Mouse (Mus musculus): Measurements from ENCODE around the gene Pik3ap1. TPM values are rescaled to one million over a fixed set of nuclear protein-coding genes. Genes with fewer than 3 reads are reported as not detected.

The Pik3ap1 gene
- polyA plus RNA-seq, 2 experiments, result 1.8 to 3.1 TPM

GRCm38 (mm10) chr19:41387262-41387661, 2.4 kb upstream of the Pik3ap1 start:
- Histone ChIP-seq H3K4me3 (replicated peaks; ENCODE audit: low read length) (no peak overlapping the region), H3K4me1 (ENCODE audit: control insufficient read depth, insufficient read depth, low read length) (peaks cover 5% of the 10 kb centered on the region), H3K9me3 (ENCODE audit: control insufficient read depth, low read length) (no peaks in the 10 kb centered on the region), H3K9ac (ENCODE audit: low read depth, low read length, severe bottlenecking) (no peak overlapping the region), H3K27ac (replicated peaks; ENCODE audit: low read depth, low read length) (no peak overlapping the region), H3K36me3 (ENCODE audit: control insufficient read depth, insufficient read depth, low read length) (no peaks in the 10 kb centered on the region), H3K27me3 (ENCODE audit: control insufficient read depth, insufficient read depth, low read length) (peaks cover 11% of the 10 kb centered on the region), H3K4me2 (replicated peaks; ENCODE audit: low read depth, low read length, severe bottlenecking) (no peak overlapping the region)
- TF ChIP-seq POLR2A (IDR thresholded peaks at IDR 0.05; ENCODE audit: borderline replicate concordance, extremely low read depth, insufficient read depth, insufficient read length), result no peak
- no peak for DNase-seq (ENCODE audit: low spot score)
- ATAC-seq (ENCODE audit: low FRiP score, low read depth), result no peak
- WGBS, result 92% methylated on average over 2 of the region's 2 CpGs

DNA sequence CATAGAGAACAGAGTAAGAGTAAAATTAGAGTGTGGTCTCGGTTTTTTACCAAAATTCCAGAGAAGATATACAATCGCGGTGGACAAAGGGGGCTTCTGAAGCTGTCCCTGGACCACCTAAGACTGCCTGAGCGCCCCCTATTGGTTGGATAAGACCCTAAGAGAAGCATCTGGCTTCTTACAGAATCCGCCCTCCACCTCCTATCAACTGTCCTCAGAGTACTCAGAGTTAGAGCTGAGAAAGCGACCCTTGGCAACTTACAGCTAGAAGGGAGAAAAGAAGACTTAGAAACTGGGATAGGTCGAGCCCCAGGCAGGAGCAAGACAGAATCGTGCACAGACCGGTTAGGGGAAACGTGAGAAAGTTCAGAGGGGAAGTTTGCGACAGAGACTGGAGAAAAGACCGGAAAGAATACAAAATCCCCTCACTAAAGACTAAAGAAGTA, 473 bp downstream of the Pik3ap1 start:
- Histone ChIP-seq H3K4me2 (replicated peaks; ENCODE audit: low read depth, low read length, severe bottlenecking) (peak overlapping the region; percentile 95), H3K9ac (ENCODE audit: low read depth, low read length, severe bottlenecking) (peak overlapping the region; percentile 44), H3K9me3 (ENCODE audit: control insufficient read depth, low read length) (no peaks in the 10 kb centered on the region), H3K4me1 (ENCODE audit: control insufficient read depth, insufficient read depth, low read length) (peaks cover 5% of the 10 kb centered on the region), H3K27me3 (ENCODE audit: control insufficient read depth, insufficient read depth, low read length) (peaks cover 11% of the 10 kb centered on the region), H3K4me3 (replicated peaks; ENCODE audit: low read length) (peak overlapping the region; percentile 48), H3K27ac (replicated peaks; ENCODE audit: low read depth, low read length) (no peak overlapping the region), H3K36me3 (ENCODE audit: control insufficient read depth, insufficient read depth, low read length) (no peaks in the 10 kb centered on the region)
- DNase-seq (ENCODE audit: low spot score) (peak; percentile 38), ATAC-seq (ENCODE audit: low FRiP score, low read depth) (no peak)
- 15% methylated on average over 12 of the region's 12 CpGs for WGBS
- no peak for TF ChIP-seq POLR2A (IDR thresholded peaks at IDR 0.05; ENCODE audit: borderline replicate concordance, extremely low read depth, insufficient read depth, insufficient read length)

- 84% methylated on average over 3 of the region's 3 CpGs for WGBS
- no peak for ATAC-seq (ENCODE audit: low FRiP score, low read depth)
- H3K27ac ChIP-seq (replicated peaks; ENCODE audit: low read depth, low read length), result no peak overlapping the region
Measured at GRCm38 (mm10) chr19:41382391-41382978, 2.4 kb downstream of the Pik3ap1 start.

DNA sequence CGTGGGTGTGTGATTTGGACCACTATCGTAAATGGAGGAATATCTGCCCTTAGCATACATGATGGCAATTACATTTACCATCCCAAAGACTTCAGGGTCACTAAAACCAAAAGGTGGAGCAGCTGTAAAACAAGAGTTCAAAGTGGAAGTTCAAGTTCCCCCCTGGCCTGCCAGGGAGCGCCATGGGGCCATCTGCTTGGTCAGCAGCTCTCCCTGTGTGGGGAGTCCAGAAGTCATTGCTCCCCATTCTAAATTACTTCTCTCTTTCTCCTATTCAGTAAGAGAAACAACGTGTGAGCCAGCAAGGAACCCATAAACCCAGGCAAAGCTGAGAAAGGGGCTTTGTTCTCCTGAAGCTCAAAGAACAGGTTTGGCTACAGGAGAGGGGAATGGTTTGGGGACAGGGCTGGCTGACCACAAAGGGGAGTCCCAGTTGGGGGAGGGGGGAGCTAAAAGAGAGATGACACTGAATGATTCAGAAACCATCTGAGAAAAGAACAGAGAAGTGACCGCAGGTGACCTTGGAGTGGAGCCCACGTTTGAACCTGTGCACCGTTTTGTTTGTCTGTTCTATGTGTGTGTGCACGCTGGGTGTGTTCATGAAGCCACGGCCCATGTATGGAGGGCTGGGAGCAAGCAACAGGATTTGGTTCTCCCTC, 3.2 kb downstream of the Pik3ap1 start:
- no peak for ATAC-seq (ENCODE audit: low FRiP score, low read depth)
- Histone ChIP-seq H3K4me3 (replicated peaks; ENCODE audit: low read length) (no peak overlapping the region), H3K27me3 (ENCODE audit: control insufficient read depth, insufficient read depth, low read length) (peaks cover 11% of the 10 kb centered on the region), H3K36me3 (ENCODE audit: control insufficient read depth, insufficient read depth, low read length) (no peaks in the 10 kb centered on the region), H3K4me1 (ENCODE audit: control insufficient read depth, insufficient read depth, low read length) (peaks cover 5% of the 10 kb centered on the region), H3K27ac (replicated peaks; ENCODE audit: low read depth, low read length) (no peak overlapping the region), H3K9me3 (ENCODE audit: control insufficient read depth, low read length) (no peaks in the 10 kb centered on the region), H3K9ac (ENCODE audit: low read depth, low read length, severe bottlenecking) (no peak overlapping the region), H3K4me2 (replicated peaks; ENCODE audit: low read depth, low read length, severe bottlenecking) (no peak overlapping the region)
- 53% methylated on average over 9 of the region's 9 CpGs for whole genome bisulfite sequencing
- DNase-seq (ENCODE audit: low spot score), result no peak
- TF ChIP-seq POLR2A (IDR thresholded peaks at IDR 0.05; ENCODE audit: borderline replicate concordance, extremely low read depth, insufficient read depth, insufficient read length), result no peak

More at GRCm38 (mm10) chr19:41382391-41382978, 2.4 kb downstream of the Pik3ap1 start:
- Histone ChIP-seq H3K36me3 (ENCODE audit: control insufficient read depth, insufficient read depth, low read length) (no peaks in the 10 kb centered on the region), H3K9ac (ENCODE audit: low read depth, low read length, severe bottlenecking) (no peak overlapping the region), H3K4me3 (replicated peaks; ENCODE audit: low read length) (no peak overlapping the region), H3K4me2 (replicated peaks; ENCODE audit: low read depth, low read length, severe bottlenecking) (no peak overlapping the region), H3K4me1 (ENCODE audit: control insufficient read depth, insufficient read depth, low read length) (peaks cover 5% of the 10 kb centered on the region), H3K9me3 (ENCODE audit: control insufficient read depth, low read length) (no peaks in the 10 kb centered on the region), H3K27me3 (ENCODE audit: control insufficient read depth, insufficient read depth, low read length) (peaks cover 11% of the 10 kb centered on the region)
- no peak for DNase-seq (ENCODE audit: low spot score)
- no peak for TF ChIP-seq POLR2A (IDR thresholded peaks at IDR 0.05; ENCODE audit: borderline replicate concordance, extremely low read depth, insufficient read depth, insufficient read length)

- H3K27me3 ChIP-seq (ENCODE audit: control insufficient read depth, insufficient read depth, low read length), result no peaks in the 10 kb centered on the region; the same call in none of the 2 replicates
- no peaks in the 10 kb centered on the region for H3K4me1 ChIP-seq (ENCODE audit: control insufficient read depth, insufficient read depth, low read length)
- no peak overlapping the region for H3K9ac ChIP-seq (ENCODE audit: low read depth, low read length, severe bottlenecking)
- no peaks in the 10 kb centered on the region for H3K36me3 ChIP-seq (ENCODE audit: control insufficient read depth, insufficient read depth, low read length)
- TF ChIP-seq POLR2A (IDR thresholded peaks at IDR 0.05; ENCODE audit: borderline replicate concordance, extremely low read depth, insufficient read depth, insufficient read length), result no peak
- 86% methylated on average over 3 of the region's 3 CpGs for WGBS
- H3K4me3 ChIP-seq (replicated peaks; ENCODE audit: low read length), result no peak overlapping the region
- ATAC-seq (ENCODE audit: low FRiP score, low read depth), result no peak
- no peak overlapping the region for H3K27ac ChIP-seq (replicated peaks; ENCODE audit: low read depth, low read length)
- H3K9me3 ChIP-seq (ENCODE audit: control insufficient read depth, low read length), result no peaks in the 10 kb centered on the region
- no peak overlapping the region for H3K4me2 ChIP-seq (replicated peaks; ENCODE audit: low read depth, low read length, severe bottlenecking)
- no peak for DNase-seq (ENCODE audit: low spot score)
Measured at GRCm38 (mm10) chr19:41379195-41379594, 5.7 kb downstream of the Pik3ap1 start.
